Mouse (Mus musculus) 416B (cell line): ENCODE results near the gene Aurka.

Experiments
- DNase-seq: peaks from one replicate; pipeline ENCODE4 v3.0.0; 2011; ENCODE audit warnings: low read depth

The Aurka gene

DNA sequence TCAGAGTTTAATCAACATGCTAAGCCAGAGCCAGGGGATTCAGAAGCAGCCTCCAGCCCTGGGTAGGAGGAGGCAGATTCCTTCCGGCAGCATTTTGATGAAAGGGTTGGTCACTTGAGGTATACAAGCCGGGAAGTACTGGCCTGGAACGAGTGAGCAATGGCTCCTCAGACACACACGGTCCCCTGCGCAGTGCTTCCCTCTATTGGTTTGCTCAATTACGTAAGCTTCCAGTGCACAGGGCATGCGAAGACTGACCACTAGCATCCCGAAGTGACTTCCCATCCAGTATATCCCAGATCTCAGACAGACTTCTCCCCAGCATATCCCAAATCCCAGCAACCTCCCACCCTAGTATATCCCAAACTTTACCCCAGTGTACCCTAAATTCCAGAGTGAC is 42.1 kb downstream of the Aurka start:
- no peak for DNase-seq

DNA sequence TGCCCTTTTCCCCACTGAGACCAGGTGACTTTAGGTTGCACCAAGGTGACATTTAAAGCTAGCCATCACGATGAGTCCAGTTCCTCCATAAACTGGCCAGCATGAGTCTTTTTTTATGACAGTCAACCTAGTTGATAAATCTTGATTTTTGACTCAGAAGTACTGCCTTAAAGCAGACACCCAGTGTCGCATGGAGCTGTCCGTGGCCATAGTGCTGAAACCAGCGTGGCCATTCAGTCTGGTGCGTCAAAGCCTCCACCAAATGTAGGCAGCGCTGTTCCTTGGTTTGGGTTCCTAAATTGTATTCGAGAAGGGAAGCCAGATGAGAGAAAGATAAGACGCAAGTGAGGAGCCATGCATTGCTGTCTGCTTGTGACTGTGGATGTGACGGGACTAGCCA is 49.5 kb downstream of the Aurka start:
- peak; percentile 7 for DNase-seq

GRCm38 (mm10) chr2:172311731-172312130 is 58.6 kb downstream of the Aurka start:
- no peak for DNase-seq

DNA sequence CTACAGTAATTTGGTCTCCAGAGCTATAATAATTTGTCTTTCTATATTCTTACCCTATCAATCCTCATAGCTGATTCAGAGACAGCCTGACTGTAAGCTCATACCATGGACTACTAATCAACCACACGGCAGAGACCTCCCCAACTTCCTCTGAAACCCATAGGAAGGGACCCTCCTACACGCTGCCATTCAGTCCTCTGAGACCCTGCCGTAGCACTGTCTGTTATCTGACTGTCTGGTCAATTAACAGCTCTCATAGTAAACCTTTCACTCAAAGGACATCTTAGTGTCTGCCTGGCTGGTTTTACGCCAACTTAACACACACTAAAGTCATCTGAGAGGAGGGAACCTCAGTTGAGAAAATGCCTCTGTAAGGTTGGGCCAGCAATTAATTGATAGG is 63.8 kb downstream of the Aurka start:
- no peak for DNase-seq
